Mouse (Mus musculus): Measurements from ENCODE around the gene Ubtd1. TPM values are rescaled to one million over a fixed set of nuclear protein-coding genes. Genes with fewer than 3 reads are reported as not detected.
A peak's percentile ranks its signal among the peaks of the same experiment; 100 is the strongest.

Ubtd1 gene
- polyA plus RNA-seq, 1 experiment from 2014 or later = 6.7 TPM

GRCm38 (mm10) chr19:42021681-42022541 lies 40.3 kb downstream of the Ubtd1 start:
- no peak for ATAC-seq (replicated peaks; ENCODE audit: low FRiP score)
- H3K4me1 ChIP-seq (replicated peaks; ENCODE audit: control insufficient read depth, insufficient read depth, low read length) = peaks cover 8% of the 10 kb centered on the region; the same call in 1 of the 2 replicates

GRCm38 (mm10) chr19:42022542-42022848 lies 40.9 kb downstream of the Ubtd1 start:
- Histone ChIP-seq H3K9me3 (ENCODE audit: control insufficient read depth, low read length) (no peaks in the 10 kb centered on the region), H3K36me3 (ENCODE audit: control insufficient read depth, insufficient read depth, low read length) (no peaks in the 10 kb centered on the region), H3K9ac (ENCODE audit: low read depth, low read length) (no peak overlapping the region), H3K4me3 (ENCODE audit: low read depth, low read length) (no peak overlapping the region), H3K4me2 (no peak overlapping the region), H3K27me3 (replicated peaks; ENCODE audit: control insufficient read depth, insufficient read depth, low read length) (no peaks in the 10 kb centered on the region), H3K4me1 (replicated peaks; ENCODE audit: control insufficient read depth, insufficient read depth, low read length) (peaks cover 8% of the 10 kb centered on the region; the same call in 1 of the 2 replicates), H3K27ac (ENCODE audit: low read depth, low read length) (no peak overlapping the region)
- ATAC-seq (replicated peaks; ENCODE audit: low FRiP score) (no peak), DNase-seq (ENCODE audit: low spot score) (no peak)
- 88% methylated on average over 2 of the region's 2 CpGs for WGBS

More at GRCm38 (mm10) chr19:42021681-42022541, 40.3 kb downstream of the Ubtd1 start:
- H3K27me3 ChIP-seq (replicated peaks; ENCODE audit: control insufficient read depth, insufficient read depth, low read length) = no peaks in the 10 kb centered on the region
- DNase-seq (ENCODE audit: low spot score) = no peak
- WGBS = 74% methylated on average over 10 of the region's 10 CpGs
- no peak overlapping the region for H3K27ac ChIP-seq (ENCODE audit: low read depth, low read length)
- H3K36me3 ChIP-seq (ENCODE audit: control insufficient read depth, insufficient read depth, low read length) = no peaks in the 10 kb centered on the region
- H3K9me3 ChIP-seq (ENCODE audit: control insufficient read depth, low read length) = no peaks in the 10 kb centered on the region
- H3K9ac ChIP-seq (ENCODE audit: low read depth, low read length) = no peak overlapping the region
- H3K4me2 ChIP-seq = no peak overlapping the region
- H3K4me3 ChIP-seq (ENCODE audit: low read depth, low read length) = no peak overlapping the region

GRCm38 (mm10) chr19:42026158-42026557 lies 44.6 kb downstream of the Ubtd1 start:
- H3K4me3 ChIP-seq (ENCODE audit: low read depth, low read length) = no peak overlapping the region
- peak; percentile 74 for DNase-seq (ENCODE audit: low spot score)
- H3K9me3 ChIP-seq (ENCODE audit: control insufficient read depth, low read length) = no peaks in the 10 kb centered on the region
- no peaks in the 10 kb centered on the region for H3K36me3 ChIP-seq (ENCODE audit: control insufficient read depth, insufficient read depth, low read length)
- peak; percentile 57; the same call in 1 of the 2 replicates for ATAC-seq (replicated peaks; ENCODE audit: low FRiP score)
- no peaks in the 10 kb centered on the region for H3K27me3 ChIP-seq (replicated peaks; ENCODE audit: control insufficient read depth, insufficient read depth, low read length)
- H3K9ac ChIP-seq (ENCODE audit: low read depth, low read length) = no peak overlapping the region
- no peak overlapping the region for H3K4me2 ChIP-seq
- H3K4me1 ChIP-seq (replicated peaks; ENCODE audit: control insufficient read depth, insufficient read depth, low read length) = 0 out of 2 replicates have a peak, but pooled peaks cover 3% of the 10 kb centered on the region
- 7% methylated on average over 5 of the region's 5 CpGs for WGBS
- no peak overlapping the region for H3K27ac ChIP-seq (ENCODE audit: low read depth, low read length)

GRCm38 (mm10) chr19:42031112-42031511 lies 49.5 kb downstream of the Ubtd1 start:
- Histone ChIP-seq H3K9me3 (ENCODE audit: control insufficient read depth, low read length) (no peaks in the 10 kb centered on the region), H3K27ac (ENCODE audit: low read depth, low read length) (no peak overlapping the region), H3K4me1 (replicated peaks; ENCODE audit: control insufficient read depth, insufficient read depth, low read length) (peaks cover 6% of the 10 kb centered on the region; the same call in 1 of the 2 replicates), H3K4me3 (ENCODE audit: low read depth, low read length) (no peak overlapping the region), H3K36me3 (ENCODE audit: control insufficient read depth, insufficient read depth, low read length) (no peaks in the 10 kb centered on the region), H3K9ac (ENCODE audit: low read depth, low read length) (no peak overlapping the region), H3K4me2 (no peak overlapping the region), H3K27me3 (replicated peaks; ENCODE audit: control insufficient read depth, insufficient read depth, low read length) (no peaks in the 10 kb centered on the region)
- ATAC-seq (replicated peaks; ENCODE audit: low FRiP score) (no peak), DNase-seq (ENCODE audit: low spot score) (no peak)
- WGBS = 86% methylated on average over 5 of the region's 5 CpGs

- no peak for DNase-seq (ENCODE audit: low spot score)
- Histone ChIP-seq H3K27me3 (replicated peaks; ENCODE audit: control insufficient read depth, insufficient read depth, low read length) (no peaks in the 10 kb centered on the region; the same call in 1 of the 2 replicates), H3K4me1 (replicated peaks; ENCODE audit: control insufficient read depth, insufficient read depth, low read length) (peaks cover 6% of the 10 kb centered on the region; the same call in 1 of the 2 replicates), H3K9me3 (ENCODE audit: control insufficient read depth, low read length) (no peaks in the 10 kb centered on the region), H3K9ac (ENCODE audit: low read depth, low read length) (no peak overlapping the region), H3K4me3 (ENCODE audit: low read depth, low read length) (no peak overlapping the region), H3K4me2 (no peak overlapping the region), H3K36me3 (ENCODE audit: control insufficient read depth, insufficient read depth, low read length) (no peaks in the 10 kb centered on the region), H3K27ac (ENCODE audit: low read depth, low read length) (no peak overlapping the region)
- no peak for ATAC-seq (replicated peaks; ENCODE audit: low FRiP score)
- 84% methylated on average over 14 of the region's 14 CpGs for WGBS
These were observed 52.0 kb downstream of the Ubtd1 start for GRCm38 (mm10) chr19:42033611-42034010.

- no peak overlapping the region for H3K27ac ChIP-seq (ENCODE audit: low read depth, low read length)
- 63% methylated on average over 9 of the region's 9 CpGs for WGBS
- H3K4me2 ChIP-seq = no peak overlapping the region
- no peak overlapping the region for H3K4me3 ChIP-seq (ENCODE audit: low read depth, low read length)
- no peaks in the 10 kb centered on the region; the same call in 1 of the 2 replicates for H3K27me3 ChIP-seq (replicated peaks; ENCODE audit: control insufficient read depth, insufficient read depth, low read length)
- H3K36me3 ChIP-seq (ENCODE audit: control insufficient read depth, insufficient read depth, low read length) = no peaks in the 10 kb centered on the region
- no peak overlapping the region for H3K9ac ChIP-seq (ENCODE audit: low read depth, low read length)
- H3K4me1 ChIP-seq (replicated peaks; ENCODE audit: control insufficient read depth, insufficient read depth, low read length) = peaks cover 6% of the 10 kb centered on the region; the same call in 1 of the 2 replicates
- ATAC-seq (replicated peaks; ENCODE audit: low FRiP score) (no peak), DNase-seq (ENCODE audit: low spot score) (no peak)
- no peaks in the 10 kb centered on the region for H3K9me3 ChIP-seq (ENCODE audit: control insufficient read depth, low read length)
These were observed 52.7 kb downstream of the Ubtd1 start for GRCm38 (mm10) chr19:42034146-42034775.

- DNase-seq (ENCODE audit: low spot score) (no peak), ATAC-seq (replicated peaks; ENCODE audit: low FRiP score) (no peak)
- WGBS = 63% methylated on average over 11 of the region's 11 CpGs
- H3K27me3 ChIP-seq (replicated peaks; ENCODE audit: control insufficient read depth, insufficient read depth, low read length) = peaks cover 6% of the 10 kb centered on the region; the same call in 1 of the 2 replicates
- H3K4me1 ChIP-seq (replicated peaks; ENCODE audit: control insufficient read depth, insufficient read depth, low read length) = peaks cover 6% of the 10 kb centered on the region; the same call in 1 of the 2 replicates
- H3K9ac ChIP-seq (ENCODE audit: low read depth, low read length) = no peak overlapping the region
- H3K36me3 ChIP-seq (ENCODE audit: control insufficient read depth, insufficient read depth, low read length) = no peaks in the 10 kb centered on the region
- no peak overlapping the region for H3K4me3 ChIP-seq (ENCODE audit: low read depth, low read length)
- no peak overlapping the region for H3K27ac ChIP-seq (ENCODE audit: low read depth, low read length)
- no peak overlapping the region for H3K4me2 ChIP-seq
- no peaks in the 10 kb centered on the region for H3K9me3 ChIP-seq (ENCODE audit: control insufficient read depth, low read length)
These were observed 53.4 kb downstream of the Ubtd1 start for GRCm38 (mm10) chr19:42034881-42035455.

- H3K9me3 ChIP-seq (ENCODE audit: control insufficient read depth, low read length) = no peaks in the 10 kb centered on the region
- WGBS = 64% methylated on average over 19 of the region's 19 CpGs
- peaks cover 9% of the 10 kb centered on the region; the same call in 1 of the 2 replicates for H3K27me3 ChIP-seq (replicated peaks; ENCODE audit: control insufficient read depth, insufficient read depth, low read length)
- no peak within 1 kb of the TSS for H3K4me2 ChIP-seq
- H3K4me1 ChIP-seq (replicated peaks; ENCODE audit: control insufficient read depth, insufficient read depth, low read length) = peaks cover 6% of the 10 kb centered on the region; the same call in 1 of the 2 replicates
- peak; percentile 48 for ATAC-seq (replicated peaks; ENCODE audit: low FRiP score)
- no peak within 1 kb of the TSS for H3K27ac ChIP-seq (ENCODE audit: low read depth, low read length)
- H3K9ac ChIP-seq (ENCODE audit: low read depth, low read length) = no peak within 1 kb of the TSS
- peak; percentile 73 for DNase-seq (ENCODE audit: low spot score)
- no peaks in the 10 kb centered on the region for H3K36me3 ChIP-seq (ENCODE audit: control insufficient read depth, insufficient read depth, low read length)
- H3K4me3 ChIP-seq (ENCODE audit: low read depth, low read length) = no peak within 1 kb of the TSS
These were observed 54.1 kb downstream of the Ubtd1 start, which contains the start of gene Ankrd2 for GRCm38 (mm10) chr19:42035456-42036248. Gene Ankrd2 (plus strand): TSS chr19:42036000.

Data from liver, embryonic 11.5 days (tissue).